Mouse (Mus musculus): ENCODE measurements around the gene Tmem62. TPM values are rescaled to one million over a fixed set of nuclear protein-coding genes. Genes with fewer than 3 reads are reported as not detected.

Gene Tmem62
- polyA plus RNA-seq, 1 experiment from 2014 or later, result 2.4 TPM

GRCm38 (mm10) chr2:121007925-121008663 lies 31.3 kb downstream of the Tmem62 start, which contains the start of gene Ccndbp1:
Gene Ccndbp1, plus strand, starts transcription at chr2:121008403.
- peak; percentile 98 for ATAC-seq (replicated peaks; ENCODE audit: extremely low read depth, insufficient read depth, low FRiP score)
- WGBS, result 2% methylated on average over 32 of the region's 34 CpGs
- H3K27ac ChIP-seq (ENCODE audit: low read length), result peak within 1 kb of the TSS; percentile 44

DNA sequence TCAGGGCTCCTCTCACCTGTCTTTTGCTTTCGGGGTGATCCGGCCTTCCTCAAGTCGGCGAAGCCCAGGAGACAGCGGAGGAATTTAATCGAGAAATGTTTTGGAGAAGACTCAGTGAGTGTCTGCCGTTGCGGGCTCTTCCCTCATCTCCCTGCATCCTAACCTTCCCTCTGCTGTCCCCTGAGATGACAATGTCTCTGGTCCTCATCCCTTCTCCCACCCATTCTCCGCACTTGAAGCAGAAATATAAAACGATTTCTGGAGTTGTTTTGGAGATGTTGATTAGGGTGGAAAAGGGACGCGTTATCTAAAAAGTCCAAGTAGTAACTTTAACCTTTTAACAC lies 31.8 kb downstream of the Tmem62 start:
- H3K27me3 ChIP-seq (ENCODE audit: control insufficient read depth, insufficient read depth, low read length), result no peaks in the 10 kb centered on the region
- peaks cover 3% of the 10 kb centered on the region for H3K36me3 ChIP-seq (ENCODE audit: control insufficient read depth, insufficient read depth)
- no peaks in the 10 kb centered on the region for H3K9me3 ChIP-seq (replicated peaks; ENCODE audit: control insufficient read depth, low read length)
- peak overlapping the region; percentile 85 for H3K9ac ChIP-seq (ENCODE audit: low read length)
- 2% methylated on average over 12 of the region's 12 CpGs for WGBS
- ATAC-seq (replicated peaks; ENCODE audit: extremely low read depth, insufficient read depth, low FRiP score), result no peak
- peak overlapping the region; percentile 44; the same call in 1 of the 2 replicates for H3K27ac ChIP-seq (ENCODE audit: low read length)
- peak overlapping the region; percentile 93 for H3K4me2 ChIP-seq (ENCODE audit: low read depth, low read length)
- peak overlapping the region; percentile 93 for H3K4me3 ChIP-seq (ENCODE audit: low read length)
- H3K4me1 ChIP-seq (ENCODE audit: control insufficient read depth, insufficient read depth, low read length), result peaks cover 7% of the 10 kb centered on the region

More at GRCm38 (mm10) chr2:121007925-121008663, 31.3 kb downstream of the Tmem62 start, which contains the start of gene Ccndbp1:
- Histone ChIP-seq H3K9me3 (replicated peaks; ENCODE audit: control insufficient read depth, low read length) (no peaks in the 10 kb centered on the region), H3K36me3 (ENCODE audit: control insufficient read depth, insufficient read depth) (peaks cover 3% of the 10 kb centered on the region), H3K4me3 (ENCODE audit: low read length) (peak within 1 kb of the TSS; percentile 93), H3K4me1 (ENCODE audit: control insufficient read depth, insufficient read depth, low read length) (peaks cover 7% of the 10 kb centered on the region), H3K4me2 (ENCODE audit: low read depth, low read length) (peak within 1 kb of the TSS; percentile 93), H3K27me3 (ENCODE audit: control insufficient read depth, insufficient read depth, low read length) (no peaks in the 10 kb centered on the region), H3K9ac (ENCODE audit: low read length) (peak within 1 kb of the TSS; percentile 85)

DNA sequence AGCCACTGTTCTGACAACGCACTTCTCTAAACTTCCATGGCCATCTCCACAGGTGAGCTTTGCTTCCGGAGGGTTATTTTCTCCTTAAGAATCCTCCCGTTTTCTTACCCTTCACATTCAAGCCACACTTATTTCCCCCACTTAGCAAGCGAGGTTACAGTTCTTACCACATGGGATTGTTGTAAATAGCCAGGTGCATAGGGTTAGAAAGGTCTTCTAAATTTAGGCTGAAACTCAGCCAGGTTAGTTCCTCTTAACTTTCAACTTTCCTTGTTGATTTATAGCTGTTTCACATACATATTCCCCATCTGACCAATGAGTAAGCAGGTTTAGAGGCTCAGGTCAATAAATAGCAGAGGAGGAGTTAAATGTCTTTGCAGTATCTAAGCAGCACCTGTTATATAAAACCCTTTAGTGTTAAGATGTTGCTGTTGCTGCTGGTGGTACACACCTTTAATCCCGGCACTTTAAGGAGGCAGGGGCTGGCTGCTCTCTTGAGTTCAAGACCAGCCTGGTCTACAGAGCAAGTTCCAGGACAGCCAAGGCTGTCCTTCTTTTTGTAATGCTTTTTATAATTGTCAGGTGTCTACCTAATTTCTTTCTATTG lies 32.4 kb downstream of the Tmem62 start:
- ATAC-seq (replicated peaks; ENCODE audit: extremely low read depth, insufficient read depth, low FRiP score), result no peak
- Histone ChIP-seq H3K9ac (ENCODE audit: low read length) (peak overlapping the region; percentile 85), H3K27ac (ENCODE audit: low read length) (no peak overlapping the region), H3K36me3 (ENCODE audit: control insufficient read depth, insufficient read depth) (peaks cover 3% of the 10 kb centered on the region), H3K27me3 (ENCODE audit: control insufficient read depth, insufficient read depth, low read length) (no peaks in the 10 kb centered on the region), H3K4me3 (ENCODE audit: low read length) (peak overlapping the region; percentile 93), H3K4me2 (ENCODE audit: low read depth, low read length) (peak overlapping the region; percentile 93), H3K9me3 (replicated peaks; ENCODE audit: control insufficient read depth, low read length) (no peaks in the 10 kb centered on the region), H3K4me1 (ENCODE audit: control insufficient read depth, insufficient read depth, low read length) (peaks cover 7% of the 10 kb centered on the region)
- 23% methylated on average over 5 of the region's 5 CpGs for WGBS

GRCm38 (mm10) chr2:121012676-121013075 lies 35.9 kb downstream of the Tmem62 start:
- peaks cover 6% of the 10 kb centered on the region for H3K36me3 ChIP-seq (ENCODE audit: control insufficient read depth, insufficient read depth)
- WGBS, result 82% methylated on average over 9 of the region's 9 CpGs

GRCm38 (mm10) chr2:121015507-121015906 lies 38.7 kb downstream of the Tmem62 start:
- Histone ChIP-seq H3K9me3 (replicated peaks; ENCODE audit: control insufficient read depth, low read length) (peaks cover 3% of the 10 kb centered on the region), H3K9ac (ENCODE audit: low read length) (no peak overlapping the region), H3K36me3 (ENCODE audit: control insufficient read depth, insufficient read depth) (peaks cover 9% of the 10 kb centered on the region), H3K4me1 (ENCODE audit: control insufficient read depth, insufficient read depth, low read length) (no peaks in the 10 kb centered on the region), H3K4me3 (ENCODE audit: low read length) (no peak overlapping the region), H3K27ac (ENCODE audit: low read length) (no peak overlapping the region), H3K27me3 (ENCODE audit: control insufficient read depth, insufficient read depth, low read length) (no peaks in the 10 kb centered on the region), H3K4me2 (ENCODE audit: low read depth, low read length) (no peak overlapping the region)
- no peak for ATAC-seq (replicated peaks; ENCODE audit: extremely low read depth, insufficient read depth, low FRiP score)
- 72% methylated on average over 2 of the region's 2 CpGs for WGBS

More at GRCm38 (mm10) chr2:121012676-121013075, 35.9 kb downstream of the Tmem62 start:
- H3K4me3 ChIP-seq (ENCODE audit: low read length), result no peak overlapping the region
- peaks cover 7% of the 10 kb centered on the region for H3K4me1 ChIP-seq (ENCODE audit: control insufficient read depth, insufficient read depth, low read length)
- H3K4me2 ChIP-seq (ENCODE audit: low read depth, low read length), result no peak overlapping the region
- H3K27me3 ChIP-seq (ENCODE audit: control insufficient read depth, insufficient read depth, low read length), result no peaks in the 10 kb centered on the region
- H3K9ac ChIP-seq (ENCODE audit: low read length), result no peak overlapping the region
- H3K27ac ChIP-seq (ENCODE audit: low read length), result no peak overlapping the region
- no peak for ATAC-seq (replicated peaks; ENCODE audit: extremely low read depth, insufficient read depth, low FRiP score)
- peaks cover under 1% of the 10 kb centered on the region for H3K9me3 ChIP-seq (replicated peaks; ENCODE audit: control insufficient read depth, low read length)

DNA sequence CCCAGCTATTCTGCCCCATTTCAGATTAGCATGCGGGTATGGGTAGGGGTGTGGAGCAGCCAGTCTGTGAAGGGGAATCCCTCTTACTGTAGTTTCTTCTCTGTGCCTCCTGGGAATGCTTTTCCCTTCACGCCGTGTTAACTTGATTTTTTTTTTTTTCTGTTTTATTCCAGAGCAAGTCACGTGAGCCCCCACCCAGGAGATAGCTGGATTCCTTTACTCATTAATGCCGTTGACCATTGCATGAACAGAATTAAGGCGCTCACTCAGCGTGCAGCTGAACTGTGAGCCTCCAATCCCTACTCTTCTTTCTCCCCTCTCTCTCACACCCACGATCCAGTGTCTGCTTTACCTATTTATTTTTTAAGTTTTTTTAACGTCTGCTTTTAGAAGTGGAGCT lies 39.4 kb downstream of the Tmem62 start:
- no peak for ATAC-seq (replicated peaks; ENCODE audit: extremely low read depth, insufficient read depth, low FRiP score)
- 78% methylated on average over 9 of the region's 9 CpGs for WGBS
- Histone ChIP-seq H3K27me3 (ENCODE audit: control insufficient read depth, insufficient read depth, low read length) (no peaks in the 10 kb centered on the region), H3K27ac (ENCODE audit: low read length) (no peak overlapping the region), H3K9ac (ENCODE audit: low read length) (no peak overlapping the region), H3K36me3 (ENCODE audit: control insufficient read depth, insufficient read depth) (peaks cover 9% of the 10 kb centered on the region), H3K4me1 (ENCODE audit: control insufficient read depth, insufficient read depth, low read length) (no peaks in the 10 kb centered on the region), H3K4me3 (ENCODE audit: low read length) (no peak overlapping the region), H3K9me3 (replicated peaks; ENCODE audit: control insufficient read depth, low read length) (peaks cover 3% of the 10 kb centered on the region), H3K4me2 (ENCODE audit: low read depth, low read length) (no peak overlapping the region)

DNA sequence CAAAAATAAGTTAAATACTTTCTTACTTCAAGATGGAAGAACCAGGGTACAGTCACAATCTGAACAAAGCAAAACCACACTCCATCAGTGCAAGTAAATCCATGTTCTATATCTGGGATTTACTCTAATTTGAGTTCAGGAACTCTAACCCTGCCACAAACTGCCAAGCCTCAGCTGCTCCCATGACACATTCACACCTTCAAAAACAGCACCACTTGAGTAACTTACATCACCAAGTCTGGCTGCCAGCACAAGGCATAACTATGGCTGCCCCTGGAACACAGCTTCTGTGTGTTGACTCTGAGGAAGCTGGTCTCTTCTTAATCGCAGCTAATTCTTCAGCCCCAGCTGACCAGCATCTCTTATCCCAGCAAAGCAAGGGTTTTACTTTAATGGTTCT lies 40.3 kb downstream of the Tmem62 start:
- H3K4me2 ChIP-seq (ENCODE audit: low read depth, low read length), result no peak overlapping the region
- no peak overlapping the region for H3K27ac ChIP-seq (ENCODE audit: low read length)
- no peak overlapping the region for H3K4me3 ChIP-seq (ENCODE audit: low read length)
- H3K9me3 ChIP-seq (replicated peaks; ENCODE audit: control insufficient read depth, low read length), result peaks cover 3% of the 10 kb centered on the region
- H3K4me1 ChIP-seq (ENCODE audit: control insufficient read depth, insufficient read depth, low read length), result no peaks in the 10 kb centered on the region
- no peak for ATAC-seq (replicated peaks; ENCODE audit: extremely low read depth, insufficient read depth, low FRiP score)
- H3K27me3 ChIP-seq (ENCODE audit: control insufficient read depth, insufficient read depth, low read length), result no peaks in the 10 kb centered on the region
- H3K9ac ChIP-seq (ENCODE audit: low read length), result no peak overlapping the region
- H3K36me3 ChIP-seq (ENCODE audit: control insufficient read depth, insufficient read depth), result peaks cover 9% of the 10 kb centered on the region
- 65% methylated on average over 1 of the region's 1 CpGs for WGBS

- Histone ChIP-seq H3K9me3 (replicated peaks; ENCODE audit: control insufficient read depth, low read length) (peaks cover under 1% of the 10 kb centered on the region; the same call in 1 of the 2 replicates), H3K9ac (ENCODE audit: low read length) (no peak overlapping the region), H3K27me3 (ENCODE audit: control insufficient read depth, insufficient read depth, low read length) (no peaks in the 10 kb centered on the region), H3K27ac (ENCODE audit: low read length) (no peak overlapping the region), H3K36me3 (ENCODE audit: control insufficient read depth, insufficient read depth) (peaks cover under 1% of the 10 kb centered on the region; the same call in 1 of the 2 replicates), H3K4me2 (ENCODE audit: low read depth, low read length) (no peak overlapping the region), H3K4me3 (ENCODE audit: low read length) (no peak overlapping the region), H3K4me1 (ENCODE audit: control insufficient read depth, insufficient read depth, low read length) (no peaks in the 10 kb centered on the region)
- no peak for ATAC-seq (replicated peaks; ENCODE audit: extremely low read depth, insufficient read depth, low FRiP score)
- 58% methylated on average over 5 of the region's 5 CpGs for WGBS
Observed at GRCm38 (mm10) chr2:121022918-121023317, 46.1 kb downstream of the Tmem62 start.

DNA sequence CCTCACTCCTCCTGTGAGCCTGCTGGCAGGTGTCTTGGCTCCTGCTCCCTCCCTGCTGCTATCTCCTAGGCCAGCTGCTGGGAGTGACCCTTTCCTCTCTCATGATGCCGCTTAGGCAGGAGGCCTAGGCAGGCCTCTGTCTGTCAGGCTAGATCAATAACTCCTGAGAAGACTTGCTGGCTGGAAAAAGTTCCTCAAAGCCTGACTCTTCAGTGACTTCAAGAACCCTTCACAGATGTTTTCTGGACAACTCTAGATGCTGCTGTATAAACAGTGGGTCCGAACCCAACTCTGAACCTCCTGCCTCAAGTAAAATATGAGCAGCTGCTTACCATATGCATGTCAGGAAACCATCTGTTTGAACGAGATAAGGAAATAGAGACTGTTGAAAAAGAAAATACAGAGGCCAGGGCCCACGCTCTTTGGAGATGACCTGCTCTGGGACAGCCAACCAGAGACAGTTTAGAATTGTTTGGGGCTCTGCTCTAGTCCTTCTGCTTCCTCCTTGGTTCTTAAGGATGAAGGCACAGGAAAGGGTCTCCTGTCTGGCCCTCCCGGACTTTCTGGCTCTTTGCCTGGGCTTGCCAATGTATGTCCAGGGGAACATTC lies 60.0 kb downstream of the Tmem62 start, which contains the start of gene Epb42:
TSS of gene Epb42 (minus strand) at position 340 of the 609 bp plus-strand sequence.
- Histone ChIP-seq H3K4me2 (ENCODE audit: low read depth, low read length) (no peak within 1 kb of the TSS), H3K36me3 (ENCODE audit: control insufficient read depth, insufficient read depth) (no peaks in the 10 kb centered on the region), H3K9ac (ENCODE audit: low read length) (no peak within 1 kb of the TSS), H3K4me3 (ENCODE audit: low read length) (no peak within 1 kb of the TSS), H3K27ac (ENCODE audit: low read length) (no peak within 1 kb of the TSS), H3K27me3 (ENCODE audit: control insufficient read depth, insufficient read depth, low read length) (no peaks in the 10 kb centered on the region), H3K4me1 (ENCODE audit: control insufficient read depth, insufficient read depth, low read length) (no peaks in the 10 kb centered on the region), H3K9me3 (replicated peaks; ENCODE audit: control insufficient read depth, low read length) (no peaks in the 10 kb centered on the region)
- ATAC-seq (replicated peaks; ENCODE audit: extremely low read depth, insufficient read depth, low FRiP score), result no peak
- 43% methylated on average over 5 of the region's 5 CpGs for WGBS
